Mouse (Mus musculus) stomach, embryonic 14.5 days (tissue): Measurements from ENCODE around the gene Amd2. TPM values are rescaled to one million over a fixed set of nuclear protein-coding genes. Genes with fewer than 3 reads are reported as not detected.
A peak's percentile ranks its signal among the peaks of the same experiment; 100 is the strongest.

Experiments used
- ATAC-seq: fragments of 200-750 bp; cut with Nextera tagmentation; 2 replicates; pipeline ENCODE4 v1.8.0; 2017; ENCODE audit warnings: low read depth, moderate TSS enrichment; ENCODE audit not compliant: insufficient number of reproducible peaks, insufficient read depth, low FRiP score
- H3K27ac ChIP-seq: fragments of 300-500 bp; sonication (generic); 2 replicates; pipeline ENCODE4 v1.5.1; 2014; ENCODE audit warnings: mild to moderate bottlenecking, low read length, moderate library complexity, mixed read lengths
- H3K27me3 ChIP-seq: fragments of 300-500 bp; sonication (generic); 2 replicates; pipeline ENCODE4 v1.6.1; 2014; ENCODE audit warnings: low read length, control low read depth, mixed read lengths; ENCODE audit not compliant: control insufficient read depth, insufficient read depth
- H3K36me3 ChIP-seq: fragments of 300-500 bp; sonication (generic); 2 replicates; pipeline ENCODE4 v1.6.1; 2014; ENCODE audit warnings: mild to moderate bottlenecking, control low read depth, low read length, moderate library complexity, mixed read lengths; ENCODE audit not compliant: control insufficient read depth, insufficient read depth
- H3K4me1 ChIP-seq: fragments of 300-500 bp; sonication (generic); 2 replicates; pipeline ENCODE4 v1.6.1; 2014; ENCODE audit warnings: low read length, control low read depth, mixed read lengths; ENCODE audit not compliant: control insufficient read depth, insufficient read depth
- H3K4me2 ChIP-seq: fragments of 300-500 bp; sonication (generic); replicated peaks from 2 replicates; pipeline ENCODE4 v1.6.1; 2014; ENCODE audit warnings: low read depth, low read length, control low read depth
- H3K4me3 ChIP-seq: fragments of 300-500 bp; sonication (generic); 2 replicates; pipeline ENCODE4 v1.5.1; 2014; ENCODE audit warnings: low read depth, low read length, control low read depth
- H3K9ac ChIP-seq: fragments of 300-500 bp; sonication (generic); replicated peaks from 2 replicates; pipeline ENCODE4 v1.6.1; 2014; ENCODE audit warnings: low read depth, mild to moderate bottlenecking, control low read depth, low read length, moderate library complexity, mixed read lengths
- H3K9me3 ChIP-seq: fragments of 300-500 bp; sonication (generic); 2 replicates; pipeline ENCODE4 v1.6.1; 2016; ENCODE audit warnings: low read depth, low read length, control low read depth; ENCODE audit not compliant: control insufficient read depth
- WGBS: fragments of 180-500 bp; shearing (Covaris S2); extraction: QIAGEN DNeasy Blood & Tissue Kit; methylation state at CpG from one replicate; pipeline ENCODE4 v1.1.7; 2014; 5-methylcytosine and 5-hydroxymethylcytosine counted together
- polyA plus RNA-seq: library from polyadenylated mRNA; unstranded; fragments of >200 nt; fragmentation: Nextera tagmentation; extraction: Ambion mirVana; gene quantifications from 2 replicates; pipeline ENCODE4 v1.2.1, GENCODE M21; 2014

Gene Amd2
- 5.1 and 5.2 TPM in 2 replicates for polyA plus RNA-seq

DNA sequence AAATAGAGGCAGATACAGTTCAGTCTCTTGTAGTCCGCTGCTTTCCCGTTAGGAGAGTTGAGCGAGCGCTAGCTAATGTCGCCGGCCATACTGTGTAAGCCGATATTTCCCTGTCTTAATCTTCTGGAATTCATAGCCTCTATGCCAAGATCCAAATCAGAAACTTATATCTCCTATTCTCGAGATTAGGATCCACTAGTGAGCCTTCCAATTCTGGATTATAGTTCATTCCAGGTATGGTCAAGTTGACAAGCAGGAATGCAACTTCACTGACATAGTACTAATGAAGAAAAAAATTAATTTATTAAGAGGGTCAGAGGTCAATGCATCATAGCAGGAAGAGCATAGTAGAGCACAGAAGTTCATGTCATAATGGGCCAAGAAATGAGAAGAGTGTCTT lies at the start of gene Amd2:
TSS of gene Amd2 (minus strand) at position 101 of the 400 bp plus-strand sequence.
- WGBS = 91% methylated on average over 8 of the region's 8 CpGs
- no peaks in the 10 kb centered on the region for H3K36me3 ChIP-seq
- no peak within 1 kb of the TSS for H3K4me3 ChIP-seq
- no peaks in the 10 kb centered on the region for H3K27me3 ChIP-seq
- H3K9me3 ChIP-seq = no peaks in the 10 kb centered on the region
- H3K27ac ChIP-seq = no peak within 1 kb of the TSS
- H3K4me2 ChIP-seq = no peak within 1 kb of the TSS
- no peaks in the 10 kb centered on the region for H3K4me1 ChIP-seq
- ATAC-seq = no peak
- H3K9ac ChIP-seq = no peak within 1 kb of the TSS

DNA sequence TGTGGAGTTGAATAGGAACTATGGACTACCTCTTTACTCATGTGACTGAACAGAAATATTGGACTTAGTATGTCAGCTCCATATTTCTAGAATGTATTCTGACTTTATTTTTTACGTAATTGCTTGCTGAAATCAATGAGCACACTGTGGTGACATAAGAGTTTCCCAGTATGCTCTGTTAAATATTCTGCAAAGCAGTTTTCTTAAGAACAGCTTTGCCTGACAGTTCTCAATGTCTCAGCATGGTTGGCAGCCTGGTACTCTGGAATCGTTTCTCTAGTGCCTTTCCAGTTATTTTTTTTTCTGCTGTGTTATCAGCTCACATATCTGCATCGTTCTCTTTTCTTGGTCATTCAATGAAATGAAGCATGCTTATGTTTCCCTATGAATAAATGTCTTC lies 49.6 kb upstream of the Amd2 start:
- no peaks in the 10 kb centered on the region for H3K27me3 ChIP-seq
- H3K4me3 ChIP-seq = no peak overlapping the region
- H3K36me3 ChIP-seq = no peaks in the 10 kb centered on the region
- 80% methylated on average over 3 of the region's 3 CpGs for WGBS
- no peak overlapping the region for H3K9ac ChIP-seq
- no peaks in the 10 kb centered on the region for H3K9me3 ChIP-seq
- H3K27ac ChIP-seq = no peak overlapping the region
- H3K4me1 ChIP-seq = no peaks in the 10 kb centered on the region
- H3K4me2 ChIP-seq = no peak overlapping the region
- no peak for ATAC-seq

DNA sequence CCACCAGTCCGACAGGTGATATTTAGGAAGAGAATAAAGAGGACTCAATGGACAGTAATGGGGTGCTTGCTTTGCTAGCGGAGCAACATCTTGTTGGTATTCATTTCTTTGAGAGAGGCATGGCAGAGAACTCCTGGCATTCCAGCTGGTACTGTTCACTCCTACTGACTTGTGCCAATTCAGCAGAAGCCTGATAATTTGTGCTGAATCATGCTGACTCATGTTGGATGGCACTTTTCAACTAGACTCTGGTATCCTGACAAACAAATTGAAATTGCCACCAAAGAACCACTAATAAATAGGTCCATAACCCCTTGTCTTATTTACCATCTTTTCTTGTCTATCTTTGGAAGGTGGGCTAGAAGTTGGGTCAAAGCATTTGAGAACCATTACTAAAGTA lies 25.9 kb upstream of the Amd2 start:
- Histone ChIP-seq H3K4me3 (no peak overlapping the region), H3K27me3 (no peaks in the 10 kb centered on the region), H3K9me3 (no peaks in the 10 kb centered on the region), H3K4me1 (no peaks in the 10 kb centered on the region), H3K4me2 (no peak overlapping the region), H3K27ac (no peak overlapping the region), H3K36me3 (no peaks in the 10 kb centered on the region), H3K9ac (no peak overlapping the region)
- ATAC-seq = no peak
- WGBS = 88% methylated on average over 2 of the region's 2 CpGs

- no peak overlapping the region for H3K27ac ChIP-seq
- peak; percentile 80 for ATAC-seq
- no peaks in the 10 kb centered on the region for H3K27me3 ChIP-seq
- H3K9ac ChIP-seq = no peak overlapping the region
- H3K4me3 ChIP-seq = no peak overlapping the region
- H3K9me3 ChIP-seq = no peaks in the 10 kb centered on the region
- no peaks in the 10 kb centered on the region for H3K4me1 ChIP-seq
- no peak overlapping the region for H3K4me2 ChIP-seq
- H3K36me3 ChIP-seq = no peaks in the 10 kb centered on the region
These were observed 2.6 kb upstream of the Amd2 start for GRCm38 (mm10) chr10:35714266-35714665.
